Mouse (Mus musculus): ENCODE measurements at regions not wholly inside any gene's neighbourhood (a gene's known extent, or its start where the extent isn't known, plus 50 kb on each side); places are given as distances from the start of the nearest gene placed in this dataset.

DNA sequence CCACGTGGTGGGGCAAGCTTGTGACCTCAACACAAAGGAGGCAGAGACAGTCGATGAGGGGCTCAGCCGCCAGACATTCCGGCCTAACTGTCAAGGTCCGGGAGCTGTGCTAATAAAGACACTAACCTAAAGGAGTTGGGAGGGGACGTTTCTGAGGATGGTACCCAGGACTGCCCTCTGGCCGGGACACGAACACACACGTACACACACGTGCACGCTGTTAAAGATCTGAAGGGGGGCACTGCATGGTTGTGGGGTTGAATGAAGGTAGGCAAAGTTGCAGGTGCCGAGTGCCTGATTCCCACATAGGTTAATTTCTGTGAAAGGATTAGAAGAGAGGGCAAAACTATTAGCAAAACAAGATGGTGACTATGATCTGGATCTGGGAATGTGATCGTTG lies 65.4 kb upstream of the Mitf start:
- DNase-seq: no peak
- no peak for TF ChIP-seq POLR2A (IDR thresholded peaks at IDR 0.05; ENCODE audit: control insufficient read depth, extremely low read depth, insufficient read depth, low read length, poor library complexity)
- no peak for TF ChIP-seq CTCF (IDR thresholded peaks at IDR 0.05; ENCODE audit: borderline replicate concordance, control insufficient read depth, extremely low read depth, insufficient read depth, low read length, poor library complexity)
- Histone ChIP-seq H3K4me3 (ENCODE audit: control insufficient read depth, insufficient read depth, low read length) (no peak overlapping the region), H3K36me3 (ENCODE audit: control insufficient read depth, insufficient read depth, low read length) (no peaks in the 10 kb centered on the region), H3K27ac (ENCODE audit: control insufficient read depth, insufficient read depth, low read length) (no peak overlapping the region), H3K27me3 (ENCODE audit: control insufficient read depth, insufficient read depth, low read length) (no peaks in the 10 kb centered on the region), H3K4me1 (replicated peaks; ENCODE audit: control insufficient read depth, insufficient read depth, low read length) (no peaks in the 10 kb centered on the region)
- 87% methylated on average over 13 of the region's 13 CpGs for WGBS

DNA sequence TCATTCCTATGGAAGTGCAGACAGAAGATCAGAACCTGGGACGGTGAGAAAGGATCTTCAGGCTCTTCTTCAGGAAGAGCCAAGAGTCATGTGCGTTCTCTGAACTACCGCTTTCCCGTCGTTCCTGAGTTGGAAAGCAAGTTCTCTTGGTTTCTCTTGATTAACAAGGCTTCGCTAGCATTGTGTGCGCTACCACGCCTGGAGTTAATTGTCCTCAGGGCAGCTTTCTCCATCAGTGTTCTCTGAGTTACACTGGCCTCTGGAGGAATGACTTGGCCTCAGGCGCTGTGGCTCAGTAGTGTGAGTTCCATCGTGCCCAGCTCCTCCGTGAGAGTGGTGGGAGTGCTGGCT lies 66.0 kb upstream of the Mitf start:
- Histone ChIP-seq H3K36me3 (ENCODE audit: control insufficient read depth, insufficient read depth, low read length) (no peaks in the 10 kb centered on the region), H3K4me3 (ENCODE audit: control insufficient read depth, insufficient read depth, low read length) (no peak overlapping the region), H3K27ac (ENCODE audit: control insufficient read depth, insufficient read depth, low read length) (no peak overlapping the region), H3K4me1 (replicated peaks; ENCODE audit: control insufficient read depth, insufficient read depth, low read length) (no peaks in the 10 kb centered on the region), H3K27me3 (ENCODE audit: control insufficient read depth, insufficient read depth, low read length) (no peaks in the 10 kb centered on the region)
- 79% methylated on average over 11 of the region's 11 CpGs for WGBS
- no peak for DNase-seq
- TF ChIP-seq POLR2A (IDR thresholded peaks at IDR 0.05; ENCODE audit: control insufficient read depth, extremely low read depth, insufficient read depth, low read length, poor library complexity) (no peak), CTCF (IDR thresholded peaks at IDR 0.05; ENCODE audit: borderline replicate concordance, control insufficient read depth, extremely low read depth, insufficient read depth, low read length, poor library complexity) (no peak)

- Histone ChIP-seq H3K36me3 (ENCODE audit: control insufficient read depth, insufficient read depth, low read length) (no peaks in the 10 kb centered on the region), H3K27me3 (ENCODE audit: control insufficient read depth, insufficient read depth, low read length) (no peaks in the 10 kb centered on the region), H3K27ac (ENCODE audit: control insufficient read depth, insufficient read depth, low read length) (no peak overlapping the region), H3K4me1 (replicated peaks; ENCODE audit: control insufficient read depth, insufficient read depth, low read length) (no peaks in the 10 kb centered on the region), H3K4me3 (ENCODE audit: control insufficient read depth, insufficient read depth, low read length) (no peak overlapping the region)
- 23% methylated on average over 13 of the region's 13 CpGs for WGBS
- TF ChIP-seq CTCF (IDR thresholded peaks at IDR 0.05; ENCODE audit: borderline replicate concordance, control insufficient read depth, extremely low read depth, insufficient read depth, low read length, poor library complexity): no peak
- no peak for TF ChIP-seq POLR2A (IDR thresholded peaks at IDR 0.05; ENCODE audit: control insufficient read depth, extremely low read depth, insufficient read depth, low read length, poor library complexity)
- DNase-seq: peak; percentile 12
These were observed 66.6 kb upstream of the Mitf start for GRCm38 (mm10) chr6:97740107-97740850.

DNA sequence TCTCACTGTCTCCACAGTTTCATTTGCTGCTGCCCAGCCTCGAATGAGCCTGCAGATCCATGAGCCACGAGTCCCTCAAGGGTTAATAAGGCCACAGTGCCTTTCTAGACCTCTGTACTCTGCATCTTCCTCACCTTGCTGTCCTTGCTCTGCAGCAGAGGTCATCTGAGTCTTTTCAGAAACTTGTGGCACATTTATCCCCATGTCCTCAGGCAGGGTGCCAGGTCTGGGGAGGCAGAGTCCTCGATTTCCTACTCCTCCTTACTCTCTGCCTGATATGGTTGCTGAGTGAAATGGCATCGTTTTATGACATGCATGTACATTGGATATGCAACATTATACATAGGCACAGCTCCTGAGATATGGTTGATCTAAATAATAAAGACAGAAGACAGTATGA lies 68.0 kb upstream of the Mitf start:
- 75% methylated on average over 4 of the region's 4 CpGs for WGBS

DNA sequence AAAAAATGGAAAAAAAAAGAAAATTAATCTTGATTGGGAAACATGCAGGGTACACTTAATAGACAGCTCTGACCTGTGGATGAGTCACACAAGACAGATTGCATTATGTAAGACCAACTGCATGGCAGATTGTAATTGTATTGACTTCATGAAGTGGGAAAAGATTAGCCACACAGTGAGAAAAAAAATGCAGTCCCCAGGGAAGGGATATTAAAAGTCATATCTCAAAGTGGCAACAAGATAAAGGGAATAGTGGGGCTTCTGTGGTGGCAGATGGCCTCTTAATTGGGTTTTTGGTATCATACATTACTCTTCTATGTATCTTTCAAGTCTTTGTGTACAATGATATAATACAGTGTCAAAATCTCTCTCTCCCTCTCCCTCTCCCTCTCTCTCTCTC lies 76.0 kb upstream of the Mitf start:
- TF ChIP-seq POLR2A (IDR thresholded peaks at IDR 0.05; ENCODE audit: control insufficient read depth, extremely low read depth, insufficient read depth, low read length, poor library complexity) (no peak), CTCF (IDR thresholded peaks at IDR 0.05; ENCODE audit: borderline replicate concordance, control insufficient read depth, extremely low read depth, insufficient read depth, low read length, poor library complexity) (no peak)
- no peak overlapping the region for H3K4me3 ChIP-seq (ENCODE audit: control insufficient read depth, insufficient read depth, low read length)
- no peaks in the 10 kb centered on the region for H3K36me3 ChIP-seq (ENCODE audit: control insufficient read depth, insufficient read depth, low read length)
- no peaks in the 10 kb centered on the region for H3K27me3 ChIP-seq (ENCODE audit: control insufficient read depth, insufficient read depth, low read length)
- H3K4me1 ChIP-seq (replicated peaks; ENCODE audit: control insufficient read depth, insufficient read depth, low read length): no peaks in the 10 kb centered on the region
- H3K27ac ChIP-seq (ENCODE audit: control insufficient read depth, insufficient read depth, low read length): no peak overlapping the region
- DNase-seq: no peak

More for the DNA sequence above, 68.0 kb upstream of the Mitf start:
- Histone ChIP-seq H3K4me3 (ENCODE audit: control insufficient read depth, insufficient read depth, low read length) (no peak overlapping the region), H3K27ac (ENCODE audit: control insufficient read depth, insufficient read depth, low read length) (no peak overlapping the region), H3K36me3 (ENCODE audit: control insufficient read depth, insufficient read depth, low read length) (no peaks in the 10 kb centered on the region), H3K27me3 (ENCODE audit: control insufficient read depth, insufficient read depth, low read length) (no peaks in the 10 kb centered on the region), H3K4me1 (replicated peaks; ENCODE audit: control insufficient read depth, insufficient read depth, low read length) (no peaks in the 10 kb centered on the region)
- TF ChIP-seq POLR2A (IDR thresholded peaks at IDR 0.05; ENCODE audit: control insufficient read depth, extremely low read depth, insufficient read depth, low read length, poor library complexity) (no peak), CTCF (IDR thresholded peaks at IDR 0.05; ENCODE audit: borderline replicate concordance, control insufficient read depth, extremely low read depth, insufficient read depth, low read length, poor library complexity) (no peak)
- no peak for DNase-seq

GRCm38 (mm10) chr6:97718184-97718910 lies 88.5 kb upstream of the Mitf start:
- Histone ChIP-seq H3K4me3 (ENCODE audit: control insufficient read depth, insufficient read depth, low read length) (no peak overlapping the region), H3K27me3 (ENCODE audit: control insufficient read depth, insufficient read depth, low read length) (no peaks in the 10 kb centered on the region), H3K27ac (ENCODE audit: control insufficient read depth, insufficient read depth, low read length) (no peak overlapping the region), H3K4me1 (replicated peaks; ENCODE audit: control insufficient read depth, insufficient read depth, low read length) (no peaks in the 10 kb centered on the region), H3K36me3 (ENCODE audit: control insufficient read depth, insufficient read depth, low read length) (no peaks in the 10 kb centered on the region)
- DNase-seq: no peak
- TF ChIP-seq POLR2A (IDR thresholded peaks at IDR 0.05; ENCODE audit: control insufficient read depth, extremely low read depth, insufficient read depth, low read length, poor library complexity) (no peak), CTCF (IDR thresholded peaks at IDR 0.05; ENCODE audit: borderline replicate concordance, control insufficient read depth, extremely low read depth, insufficient read depth, low read length, poor library complexity) (no peak)
- 71% methylated on average over 6 of the region's 6 CpGs for WGBS
